Mouse (Mus musculus) embryo, embryonic 11 days (tissue): ENCODE measurements around the gene Iglon5.

Experiments used
- DNase-seq: peaks from one replicate; pipeline ENCODE4 v3.0.0-alpha.2; 2015

Gene Iglon5

DNA sequence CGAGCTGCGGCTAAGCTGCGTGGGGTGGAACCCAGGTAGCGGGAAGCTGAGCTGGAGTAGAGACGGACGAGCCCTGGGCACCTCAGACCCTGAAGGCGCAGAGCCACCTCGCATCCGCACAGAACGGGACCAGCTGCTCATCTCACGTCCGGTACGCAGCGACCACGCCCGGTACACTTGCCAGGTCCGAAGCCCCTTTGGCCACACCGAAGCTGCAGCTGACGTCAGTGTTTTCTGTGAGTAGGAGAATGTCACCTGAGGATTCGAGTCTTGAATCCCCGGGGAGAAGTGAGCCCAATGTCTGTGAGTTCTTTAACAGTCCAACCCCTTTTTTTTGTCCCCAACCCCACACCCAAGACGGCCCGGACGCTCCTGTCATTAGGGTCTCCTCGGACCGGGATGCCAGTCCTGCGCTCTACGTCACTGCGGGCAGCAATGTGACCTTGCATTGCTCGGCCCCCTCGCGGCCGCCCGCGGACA, 25.0 kb downstream of the Iglon5 start:
- DNase-seq, result peak; percentile 76

- DNase-seq, result no peak
Measured at GRCm38 (mm10) chr7:43463976-43464375, 25.9 kb downstream of the Iglon5 start.

DNA sequence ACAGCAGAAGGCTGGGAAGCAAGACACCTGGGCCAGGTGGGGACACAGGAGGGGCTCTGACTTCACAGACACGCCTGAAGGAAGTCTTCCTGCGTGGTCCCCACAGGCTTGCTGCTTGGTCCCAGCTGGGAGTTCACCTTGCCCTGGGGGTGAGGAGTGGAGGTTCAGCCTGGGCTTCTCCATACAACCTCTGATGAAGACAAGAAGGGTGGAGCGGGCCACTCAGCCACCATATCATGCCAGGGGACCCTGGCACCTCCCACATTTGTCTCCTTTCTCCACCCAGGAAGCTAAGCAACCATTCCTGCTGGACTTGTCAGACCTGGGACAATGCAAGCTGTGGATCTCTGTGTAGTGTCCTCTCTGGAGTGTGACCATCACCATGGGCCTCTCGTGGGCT, 27.0 kb downstream of the Iglon5 start, which contains the start of gene Vsig10l:
TSS of gene Vsig10l (plus strand) at position 301 of the 400 bp plus-strand sequence.
- DNase-seq, result no peak

- DNase-seq, result no peak
Measured at GRCm38 (mm10) chr7:43454371-43454770, 35.5 kb downstream of the Iglon5 start.

- no peak for DNase-seq
Measured at GRCm38 (mm10) chr7:43453599-43454355, 36.1 kb downstream of the Iglon5 start.

DNA sequence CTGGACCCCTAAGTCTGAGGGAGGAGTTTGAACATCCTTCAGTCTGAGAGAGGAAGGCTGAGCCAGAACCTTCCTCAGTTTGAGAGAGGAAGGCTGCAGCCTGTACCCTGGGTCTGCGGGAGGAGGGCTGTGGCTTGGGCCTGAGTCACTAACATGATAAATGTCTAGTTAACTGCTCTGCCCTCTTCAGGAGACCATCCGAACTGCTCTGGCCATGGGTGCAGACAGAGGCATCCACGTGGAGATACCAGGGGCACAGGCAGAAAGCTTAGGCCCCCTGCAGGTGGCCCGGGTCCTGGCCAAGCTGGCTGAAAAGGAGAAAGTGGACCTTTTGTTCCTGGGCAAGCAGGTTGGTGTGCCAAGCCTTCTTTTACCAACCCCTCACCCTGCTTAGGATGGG, 37.3 kb downstream of the Iglon5 start:
- DNase-seq, result peak; percentile 11

- no peak for DNase-seq
Measured at GRCm38 (mm10) chr7:43451726-43452125, 38.1 kb downstream of the Iglon5 start.

DNA sequence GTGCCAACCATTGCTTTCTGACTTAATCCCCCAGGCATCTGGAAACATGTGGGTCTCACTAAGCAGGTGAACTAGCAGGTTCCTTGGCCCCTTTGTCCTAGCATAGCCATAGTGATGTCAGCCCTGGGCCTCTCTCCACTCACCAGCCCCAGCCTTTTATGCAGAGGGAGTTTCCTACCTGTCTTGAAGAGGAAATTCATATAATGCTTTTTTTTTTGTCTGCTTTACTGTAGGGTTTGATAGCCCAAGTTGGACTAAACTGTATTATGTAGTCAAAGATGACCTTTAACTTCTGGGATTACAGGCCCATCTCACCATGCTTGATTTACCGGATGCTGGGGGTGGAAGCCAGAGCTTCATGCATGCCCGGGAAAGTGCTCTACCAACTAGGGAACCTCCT, 40.1 kb downstream of the Iglon5 start:
- no peak for DNase-seq

- DNase-seq, result no peak
Measured at GRCm38 (mm10) chr7:43448246-43448645, 41.6 kb downstream of the Iglon5 start.

DNA sequence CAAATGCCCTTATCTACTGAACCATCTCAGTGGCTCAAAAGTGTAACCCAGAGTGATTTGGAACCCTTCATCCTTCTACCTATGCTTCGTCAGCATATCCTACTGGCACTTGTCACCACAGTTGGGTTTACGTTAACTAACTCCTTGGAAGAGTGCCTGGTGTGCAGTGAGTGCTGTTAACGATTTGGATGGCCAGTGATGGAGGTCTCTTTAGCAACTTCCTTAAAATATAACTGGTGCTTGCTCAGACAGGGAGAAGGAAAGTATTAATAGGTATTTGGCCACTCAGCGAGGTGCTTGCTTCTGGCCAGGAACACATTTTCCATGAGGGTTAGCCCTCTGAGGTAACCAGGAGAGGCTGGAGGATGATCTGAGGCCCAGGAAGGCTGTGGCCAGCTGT, 42.1 kb downstream of the Iglon5 start:
- DNase-seq, result no peak

DNA sequence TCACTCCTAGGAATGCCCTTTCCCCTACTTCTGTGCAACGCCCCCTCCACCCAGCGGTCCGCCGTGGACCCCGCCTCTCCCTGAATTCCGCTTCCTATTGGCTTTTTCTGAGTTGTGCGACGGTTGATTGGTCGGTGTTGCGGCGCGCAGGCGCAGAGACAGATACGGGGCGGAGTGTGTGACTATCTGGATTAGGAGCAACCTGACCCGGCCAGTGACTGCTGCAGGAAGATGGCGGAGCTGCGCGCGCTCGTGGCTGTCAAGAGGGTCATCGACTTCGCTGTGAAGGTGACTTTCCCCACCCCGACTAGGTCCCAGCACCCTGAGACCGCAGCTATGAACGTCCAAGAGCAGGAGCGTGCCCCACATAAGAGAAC, 46.0 kb downstream of the Iglon5 start, which contains the start of the genes Etfb and Gm45233:
TSS of gene Etfb (plus strand) at position 167 of the 377 bp plus-strand sequence.
TSS of gene Gm45233 (plus strand) at position 212 of the 377 bp plus-strand sequence.
- peak; percentile 95 for DNase-seq

DNA sequence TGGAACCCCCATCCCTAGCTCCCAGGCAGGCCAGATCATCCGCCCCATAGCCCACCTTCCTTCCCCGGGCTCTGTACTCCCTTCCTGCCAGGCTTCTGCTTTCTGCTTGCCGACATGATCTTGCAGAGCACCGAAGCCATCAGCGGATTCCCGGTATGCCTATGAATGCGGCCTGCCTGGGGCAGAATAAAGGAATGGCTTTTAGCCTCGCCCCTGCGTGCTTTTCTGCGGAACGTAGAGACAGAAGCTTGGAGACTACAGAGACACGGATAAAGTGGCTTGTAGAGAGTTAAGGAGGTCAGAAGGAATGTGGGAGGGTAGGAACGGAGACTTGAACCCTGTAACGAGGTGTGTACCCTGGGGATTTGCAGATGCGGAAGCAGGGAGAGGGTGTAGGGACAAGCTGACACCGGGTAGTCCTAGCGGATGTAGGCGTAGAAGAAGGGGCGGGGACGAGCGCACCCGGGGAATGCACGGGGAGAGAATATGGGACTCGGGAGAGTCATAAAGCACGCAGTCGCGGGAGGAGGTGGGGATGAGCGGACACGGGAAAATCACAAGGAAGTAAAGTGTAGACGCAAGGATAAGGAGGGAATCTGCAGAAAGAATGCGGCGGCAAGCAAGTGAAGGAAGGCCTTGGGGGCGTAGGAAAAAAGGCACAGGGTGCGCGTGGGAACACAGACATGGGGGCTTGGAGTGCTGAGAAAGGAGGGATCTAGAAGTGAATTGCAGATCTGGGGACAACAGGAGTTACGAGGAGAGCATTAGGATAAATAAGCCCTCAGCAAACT, 46.6 kb downstream of the Iglon5 start:
- DNase-seq, result peak; percentile 78

GRCm38 (mm10) chr7:43442684-43443083, 47.2 kb downstream of the Iglon5 start:
- DNase-seq, result peak; percentile 7

GRCm38 (mm10) chr7:43441071-43441470, 48.8 kb downstream of the Iglon5 start:
- no peak for DNase-seq

- DNase-seq, result no peak
Measured at GRCm38 (mm10) chr7:43440482-43440881, 49.4 kb downstream of the Iglon5 start, which contains the start of gene Cldnd2. Gene Cldnd2 (plus strand): TSS chr7:43440782.

- DNase-seq, result no peak
Measured at GRCm38 (mm10) chr7:43438611-43439010, 51.3 kb downstream of the Iglon5 start.

DNA sequence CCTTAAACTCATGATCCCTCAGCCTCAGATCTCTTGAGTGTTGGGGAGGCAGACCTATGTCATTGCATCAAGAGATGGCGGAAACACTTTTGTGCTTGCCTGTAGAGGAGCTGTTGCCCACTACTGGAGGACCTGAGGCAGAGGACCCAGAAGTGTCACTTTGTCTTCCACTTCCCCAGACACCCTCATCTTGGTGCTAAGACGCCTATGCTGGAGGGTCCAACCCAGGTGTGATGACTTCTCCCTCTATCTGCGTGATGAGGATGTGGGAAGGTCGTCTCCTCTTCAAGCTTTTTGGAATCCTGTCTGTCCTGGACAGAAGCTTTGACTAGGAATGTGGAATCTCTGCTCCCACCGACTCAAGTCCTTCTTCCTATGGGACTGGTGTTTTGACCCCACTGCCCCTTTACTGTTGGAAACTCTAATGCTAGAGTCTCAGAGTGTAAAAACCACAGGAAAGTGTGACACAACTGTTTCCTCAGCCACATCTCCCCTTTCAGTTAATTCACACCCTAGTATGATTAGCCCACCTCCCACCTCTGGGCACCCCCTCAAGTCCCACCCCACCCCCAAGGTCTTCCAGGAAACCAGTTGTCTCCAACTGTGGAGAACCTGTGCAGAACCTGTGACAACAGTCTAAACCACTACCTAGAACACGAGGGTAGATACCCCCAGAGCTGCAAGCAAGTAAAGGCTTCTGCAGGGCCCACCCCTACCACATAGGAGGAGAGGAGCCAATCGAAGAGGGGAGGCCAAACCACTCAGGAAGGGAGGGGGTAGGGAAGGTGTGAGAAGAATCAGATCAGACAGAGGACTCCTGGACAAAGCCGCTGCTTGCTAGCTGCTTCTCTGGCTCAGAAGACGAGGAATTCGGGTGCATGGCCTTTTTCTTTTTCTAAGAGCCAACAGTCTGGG, 53.3 kb downstream of the Iglon5 start, which contains the start of gene Nkg7:
TSS of gene Nkg7 (plus strand) at position 733 of the 915 bp plus-strand sequence.
- DNase-seq, result no peak

DNA sequence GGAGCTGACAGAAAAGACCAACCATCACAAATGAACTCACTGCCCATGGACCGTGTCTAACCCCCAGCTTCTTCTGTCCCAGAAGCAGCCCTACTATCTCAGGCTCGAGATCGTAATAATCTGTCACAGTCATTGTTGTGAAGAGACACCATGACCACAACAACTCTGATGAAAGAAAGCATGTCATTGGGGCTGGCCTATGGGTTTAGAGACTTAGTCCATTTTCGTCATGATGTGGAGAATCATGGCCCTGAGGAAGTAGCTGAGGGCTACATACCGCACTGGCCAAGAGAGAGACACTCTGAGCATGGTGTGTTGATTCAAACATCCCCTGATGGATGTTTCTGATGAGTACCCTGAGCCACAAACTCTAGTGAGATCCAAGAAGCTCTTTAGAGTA, 55.2 kb downstream of the Iglon5 start:
- no peak for DNase-seq

DNA sequence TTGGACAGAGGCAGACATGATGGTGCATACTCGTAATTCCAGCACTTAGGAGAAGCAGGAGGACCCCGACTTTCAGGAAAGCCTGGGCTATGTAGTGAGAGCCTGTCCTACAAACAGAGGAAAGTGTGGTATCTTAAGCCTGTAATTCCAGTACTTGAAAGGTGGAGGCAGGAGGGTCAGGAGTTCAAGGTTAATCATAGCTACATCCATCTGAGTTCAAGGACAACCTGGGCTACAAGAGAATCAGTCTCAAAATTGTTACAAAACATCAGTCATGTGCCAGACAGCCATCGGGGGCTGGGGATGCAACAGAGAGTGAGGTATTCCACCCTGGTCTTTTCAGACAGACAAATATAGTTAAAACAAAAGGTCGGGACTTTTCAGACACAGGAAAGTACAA, 57.0 kb downstream of the Iglon5 start:
- no peak for DNase-seq

- DNase-seq, result no peak
Measured at GRCm38 (mm10) chr7:43429500-43429899, 60.4 kb downstream of the Iglon5 start.

GRCm38 (mm10) chr7:43427406-43427805, 62.5 kb downstream of the Iglon5 start, which contains the start of gene Lim2:
Gene Lim2 (plus strand): TSS chr7:43427670.
- no peak for DNase-seq

- DNase-seq, result no peak
Measured at GRCm38 (mm10) chr7:43423991-43424625, 65.8 kb downstream of the Iglon5 start.
